Mouse (Mus musculus) frontal cortex, postnatal 25 days (tissue): ENCODE data around the gene Arsk.

Experiments
- DNase-seq, 2 experiments: peaks; one replicate each; pipeline ENCODE4 v3.0.0; 2022; ENCODE audit warnings: low spot score in 2 of 2

Arsk gene

DNA sequence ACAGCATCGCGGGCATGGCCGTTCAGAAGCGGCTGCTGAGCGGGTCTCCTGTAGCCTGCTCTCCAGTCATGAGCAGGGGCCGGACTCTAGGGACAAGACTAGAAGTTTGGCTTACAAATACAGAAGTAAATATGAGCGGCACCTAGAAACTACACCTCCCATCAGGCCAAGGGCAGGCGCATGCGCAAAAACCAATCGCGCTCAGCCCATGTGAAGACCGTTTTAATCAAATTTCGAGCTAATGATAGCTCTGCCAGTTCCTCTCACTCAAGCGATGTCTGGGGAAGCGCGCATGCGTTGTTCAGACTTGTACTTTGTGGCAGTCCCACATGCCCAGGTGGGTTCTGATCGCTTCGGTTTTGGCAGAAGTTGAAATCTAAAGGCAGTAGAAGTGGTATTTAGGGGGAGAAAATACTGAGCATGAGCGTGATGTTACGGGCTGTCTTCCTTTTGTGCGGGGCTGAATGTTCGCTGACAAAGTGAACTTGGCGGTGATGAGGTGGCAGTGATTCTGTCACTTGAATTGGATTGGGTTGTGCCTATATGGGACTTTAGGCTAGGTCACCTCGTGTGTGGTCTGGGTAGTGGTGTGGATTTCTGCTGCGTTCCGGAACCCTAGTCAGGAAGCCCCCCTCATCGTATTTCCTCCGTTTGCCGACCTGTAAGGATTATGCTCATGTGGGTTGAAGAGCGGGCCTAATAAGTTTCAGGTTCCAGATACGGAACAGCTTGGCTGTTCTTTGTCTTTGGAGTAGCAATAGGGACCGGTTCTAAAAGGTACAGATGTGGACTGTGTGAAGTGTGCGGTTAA is at the start of gene Arsk, which contains the start of gene Ttc37:
Gene Arsk, minus strand, starts transcription at position 168 of the 811 bp plus-strand sequence.
Gene Ttc37, plus strand, starts transcription at position 242 of the 811 bp plus-strand sequence.
- peak; percentile 83 to 89 for DNase-seq

DNA sequence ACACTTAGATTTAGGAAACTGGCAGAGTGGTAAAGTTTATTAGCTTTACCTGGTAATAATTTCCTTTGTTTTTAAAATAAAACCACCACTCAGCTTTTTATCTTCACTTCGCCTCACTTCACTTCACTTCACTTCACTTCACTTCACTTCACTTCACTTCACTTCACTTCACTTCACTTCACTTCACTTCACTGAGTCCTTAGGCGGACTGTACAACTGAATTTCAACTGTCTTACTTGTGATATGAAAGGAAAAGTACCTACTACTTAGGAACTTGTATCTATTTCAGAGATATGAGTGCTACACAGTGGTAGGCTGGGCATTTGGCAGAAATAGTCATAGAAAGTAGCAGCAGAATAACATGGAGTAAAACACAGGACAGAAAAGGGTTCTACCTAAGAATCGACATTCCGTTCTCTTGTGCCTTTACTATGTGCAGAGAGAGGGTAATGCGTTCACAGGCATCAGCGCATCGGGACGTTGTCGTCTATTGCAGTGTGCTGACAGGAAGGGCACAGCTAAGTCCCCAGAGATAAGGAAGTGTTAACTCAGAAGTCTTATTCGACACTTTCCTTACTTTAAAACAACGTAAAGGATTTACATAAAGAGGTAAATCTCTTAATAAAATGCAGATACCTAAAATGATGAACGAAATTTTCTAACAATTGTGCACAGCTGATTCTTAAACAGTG is 42.8 kb upstream of the Arsk start:
- no peak for DNase-seq

DNA sequence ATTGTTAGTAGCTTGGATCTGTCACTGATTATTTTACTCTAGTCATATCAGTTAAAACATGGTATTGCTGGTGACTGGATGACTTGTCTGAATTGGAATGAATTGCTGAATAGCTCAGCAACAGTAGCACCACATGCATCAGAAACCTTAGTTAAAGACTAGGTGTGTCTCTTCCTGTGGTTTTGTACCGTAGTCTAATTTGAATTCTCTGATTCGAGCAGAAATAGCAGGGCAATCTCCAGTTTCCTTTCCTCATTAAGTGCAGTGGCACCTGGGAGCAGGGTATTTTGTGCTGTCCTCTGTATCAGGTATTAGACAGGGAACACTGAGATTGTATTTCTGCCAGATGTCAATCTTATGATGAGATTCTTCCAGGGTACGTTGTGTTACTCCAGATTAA is 40.4 kb upstream of the Arsk start:
- no peak for DNase-seq

DNA sequence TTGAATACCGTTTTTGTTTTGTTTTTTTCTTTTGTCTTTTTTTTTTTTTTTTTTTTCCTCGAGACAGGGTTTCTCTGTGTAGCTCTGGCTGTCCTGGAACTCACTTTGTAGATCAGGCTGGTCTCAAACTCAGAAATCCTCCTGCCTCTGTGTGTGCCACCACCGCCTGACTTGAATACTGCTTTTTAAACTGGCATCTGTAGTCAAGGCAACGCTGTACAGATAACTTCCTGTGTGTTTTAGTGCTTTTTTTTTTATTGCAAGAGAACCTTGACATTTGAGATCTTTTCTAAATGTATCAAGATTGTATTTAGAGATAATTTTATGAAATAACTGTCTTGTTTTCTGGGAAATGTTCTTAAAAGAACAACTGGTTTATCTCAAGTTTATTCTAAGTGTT is 34.0 kb upstream of the Arsk start:
- no peak for DNase-seq

DNA sequence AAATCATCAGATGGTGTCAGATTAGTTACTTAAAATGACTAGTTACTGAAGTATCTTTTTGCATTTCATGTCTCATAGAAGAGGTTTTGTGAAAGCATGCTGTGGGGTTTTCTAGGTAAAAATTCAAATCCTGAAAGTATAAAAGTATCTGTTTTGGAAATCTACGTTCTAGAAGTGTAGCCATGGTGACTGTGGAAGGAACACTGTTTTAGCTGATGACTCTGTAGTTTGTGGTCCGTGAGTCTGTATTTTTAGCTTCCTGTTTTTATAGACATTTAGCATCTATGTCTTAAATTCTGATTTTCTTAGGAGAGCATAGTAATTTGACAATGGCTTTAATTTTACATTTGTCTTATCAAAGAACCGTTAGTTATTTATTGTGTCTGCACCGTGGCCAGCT is 30.3 kb upstream of the Arsk start:
- DNase-seq, result no peak

DNA sequence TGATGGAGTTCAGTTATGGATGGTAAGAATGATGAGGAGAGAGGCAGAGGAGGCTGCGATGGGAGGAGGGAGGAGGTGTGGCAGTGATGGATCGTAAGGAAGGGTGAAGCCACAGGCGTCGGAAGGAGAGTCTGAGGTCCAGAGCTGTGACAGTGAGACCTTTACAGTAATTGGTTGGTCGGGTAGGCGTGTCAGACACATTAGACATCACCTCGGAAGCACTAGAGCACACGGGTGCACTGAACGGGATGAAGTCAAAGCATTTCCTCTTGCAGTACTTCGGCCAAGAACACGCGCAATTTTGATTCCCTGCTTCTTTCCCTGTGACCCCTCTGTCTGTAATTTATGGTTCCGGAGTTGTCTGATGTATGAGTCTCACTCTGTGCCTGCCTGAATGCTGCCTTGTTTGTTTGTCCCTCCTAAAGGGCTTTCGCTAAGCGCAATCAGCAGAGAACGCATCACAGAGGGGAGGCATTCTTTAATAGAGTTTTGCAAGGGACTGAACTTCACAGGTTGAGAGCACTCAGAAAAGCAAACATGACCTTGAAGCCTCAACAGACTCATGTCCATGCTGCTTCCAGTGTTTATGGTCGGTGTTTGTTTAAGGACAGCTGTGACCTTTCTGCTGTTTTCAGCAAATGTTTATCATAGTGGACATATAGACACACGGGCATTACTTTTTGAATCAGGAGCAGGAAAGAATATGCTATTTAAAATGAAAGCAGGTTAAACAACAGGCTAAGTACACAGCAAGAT is 10.8 kb upstream of the Arsk start:
- no peak for DNase-seq

DNA sequence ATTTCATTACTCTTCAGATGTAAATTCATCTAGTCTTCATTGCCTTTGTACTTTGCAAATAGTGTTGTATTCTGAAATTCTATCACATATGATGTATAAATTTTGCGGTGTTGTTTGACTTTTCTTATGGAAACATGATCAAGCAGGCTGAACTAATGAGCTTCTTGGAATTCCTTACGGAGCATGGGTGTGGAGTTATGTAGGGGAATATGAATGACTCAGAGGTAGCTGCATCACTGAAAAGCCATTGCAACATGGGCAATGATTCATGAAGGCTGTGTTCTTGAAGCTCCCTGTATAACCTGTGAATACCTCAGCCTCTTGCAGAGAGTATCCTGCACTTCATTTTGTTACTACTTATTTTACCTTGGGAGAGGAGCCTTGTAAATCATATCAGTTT is 3.5 kb upstream of the Arsk start:
- no peak for DNase-seq

DNA sequence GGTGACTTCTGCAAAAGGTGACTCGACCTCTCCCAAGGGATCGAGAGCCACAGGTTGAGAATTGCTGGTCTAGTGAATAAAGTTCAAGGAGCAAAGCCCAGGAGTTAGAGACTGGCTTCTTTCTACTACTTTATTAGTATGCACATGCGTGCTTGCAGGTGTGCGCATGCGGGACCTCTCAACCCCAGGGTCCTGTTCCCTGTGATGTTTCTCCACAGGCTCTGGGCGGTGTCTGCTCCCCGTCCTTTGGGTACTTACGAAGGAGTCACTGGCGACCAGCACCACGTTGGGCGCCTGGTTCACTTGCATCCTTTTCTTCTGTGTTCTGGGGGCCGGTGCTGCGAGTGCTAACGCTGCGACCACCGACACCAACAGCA is 356 bp downstream of the Arsk start:
- no peak for DNase-seq

DNA sequence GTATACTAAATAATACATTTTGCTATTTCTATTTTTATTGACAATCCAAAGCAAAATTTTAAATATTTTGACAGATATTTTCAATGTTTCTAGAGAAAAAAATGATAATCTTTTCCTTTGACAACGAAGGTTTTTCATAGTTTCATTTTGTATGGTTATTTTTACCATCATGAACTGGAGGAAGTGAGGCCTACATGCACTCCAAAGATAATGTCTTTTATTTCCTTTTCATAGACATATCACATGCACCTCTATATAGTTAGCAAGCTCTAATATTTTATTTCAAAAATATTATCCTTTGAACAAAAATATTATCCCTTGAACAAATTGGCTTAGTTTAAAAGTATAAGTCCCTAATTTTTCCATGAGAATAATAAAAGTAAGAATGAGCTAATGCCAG is 24.1 kb downstream of the Arsk start:
- no peak for DNase-seq

DNA sequence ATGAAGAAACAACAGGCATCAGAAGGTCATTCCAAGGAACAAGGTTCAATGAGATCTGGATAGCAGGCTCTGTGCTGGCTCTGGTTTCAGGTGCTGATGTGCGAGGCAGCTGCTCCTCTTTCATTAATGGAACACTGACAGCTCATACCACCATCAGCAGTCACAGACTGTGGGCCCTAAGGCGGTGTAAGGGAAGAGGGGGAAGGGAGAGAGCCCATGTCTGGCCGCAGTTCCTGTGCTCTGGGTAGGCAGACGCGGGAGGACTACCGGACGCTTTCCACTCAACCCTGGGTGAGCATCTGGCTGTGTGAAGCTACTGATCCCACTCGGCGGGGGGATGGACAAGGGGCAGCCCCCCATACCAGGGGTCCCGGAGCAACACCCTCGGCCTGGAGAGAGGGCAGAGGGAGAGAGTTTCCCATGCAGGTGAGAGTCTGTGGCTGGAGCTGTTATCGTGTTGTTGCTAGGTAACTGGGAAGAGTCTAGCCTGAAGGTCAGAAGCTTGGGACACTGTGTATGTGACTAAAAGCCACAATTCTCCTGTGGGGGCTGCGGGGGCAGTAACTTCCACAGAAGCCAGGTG is 34.0 kb downstream of the Arsk start:
- no peak for DNase-seq

DNA sequence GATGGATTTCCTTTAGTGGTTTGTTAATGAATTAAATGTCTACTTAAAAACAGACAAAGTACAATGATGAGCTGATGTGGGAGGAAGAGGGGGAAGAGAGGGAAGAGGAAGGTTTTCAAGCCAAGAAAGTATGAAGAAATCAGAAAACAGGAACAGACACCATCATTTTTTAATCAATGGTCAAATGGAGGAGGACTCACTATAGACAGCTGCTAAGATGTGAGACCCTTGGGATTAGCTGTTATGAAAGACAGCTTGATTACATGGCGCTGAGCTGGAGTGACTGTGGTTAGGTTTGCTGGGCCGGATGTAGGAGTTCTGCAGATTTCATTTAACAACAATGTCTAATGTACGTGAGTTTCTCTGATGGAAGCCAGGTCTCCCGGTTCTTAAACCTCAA is 34.9 kb downstream of the Arsk start:
- DNase-seq, result no peak

DNA sequence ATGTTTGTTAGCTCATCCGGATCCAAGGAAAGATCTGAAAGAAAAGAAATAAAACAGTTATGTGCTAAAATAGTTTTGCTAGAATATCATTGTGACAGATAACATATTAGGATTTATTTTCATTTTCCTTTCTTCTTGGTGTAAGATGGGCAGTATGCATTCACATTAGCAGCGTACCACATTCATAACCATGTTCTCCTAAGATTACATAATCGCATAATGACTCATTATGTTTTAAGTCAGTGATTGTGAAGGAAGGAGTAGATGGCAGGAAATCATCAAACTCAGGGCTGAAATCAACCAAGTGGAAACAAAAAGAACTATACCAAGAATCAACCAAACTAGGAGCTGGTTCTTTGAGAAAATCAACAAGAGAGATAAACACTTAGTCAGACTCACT is 35.9 kb downstream of the Arsk start:
- no peak for DNase-seq

DNA sequence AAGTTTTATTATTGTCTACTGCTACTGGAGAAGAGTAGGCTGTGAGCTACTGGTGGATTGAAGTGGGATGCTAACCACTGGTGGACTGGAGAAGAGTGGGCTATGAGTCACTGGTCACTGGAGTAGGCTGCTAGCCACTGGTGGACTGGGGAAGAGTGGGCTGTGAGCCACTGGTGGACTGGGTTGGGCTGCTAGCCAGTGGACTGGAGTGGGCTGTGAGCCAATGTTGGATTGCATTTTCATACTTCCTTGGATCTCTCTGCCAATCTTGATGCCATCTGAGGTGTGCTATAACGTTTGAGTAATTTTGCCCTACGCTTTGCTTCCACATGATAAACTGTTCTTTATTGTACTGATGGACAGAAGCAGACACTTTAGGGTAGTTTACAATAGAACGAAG is 36.3 kb downstream of the Arsk start:
- DNase-seq, result no peak

DNA sequence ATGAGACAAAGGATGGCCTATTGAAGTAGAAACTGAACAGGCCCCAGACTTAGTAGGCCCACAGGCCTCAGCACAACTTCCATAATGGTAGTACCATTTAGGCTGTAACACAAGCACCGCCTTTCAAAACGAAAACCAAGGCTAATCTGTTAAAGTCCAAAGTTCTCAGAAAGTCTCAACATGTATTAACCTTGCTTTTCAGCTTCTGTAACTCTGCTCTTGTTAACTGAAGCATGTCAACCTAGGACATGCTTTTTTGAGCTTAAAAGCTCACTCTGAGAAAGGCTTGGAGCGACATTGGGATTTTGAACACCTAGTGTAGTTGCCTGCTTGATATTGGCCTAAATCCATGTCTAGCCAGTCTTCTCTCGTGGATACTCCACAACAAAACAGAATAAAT is 38.9 kb downstream of the Arsk start:
- no peak for DNase-seq

DNA sequence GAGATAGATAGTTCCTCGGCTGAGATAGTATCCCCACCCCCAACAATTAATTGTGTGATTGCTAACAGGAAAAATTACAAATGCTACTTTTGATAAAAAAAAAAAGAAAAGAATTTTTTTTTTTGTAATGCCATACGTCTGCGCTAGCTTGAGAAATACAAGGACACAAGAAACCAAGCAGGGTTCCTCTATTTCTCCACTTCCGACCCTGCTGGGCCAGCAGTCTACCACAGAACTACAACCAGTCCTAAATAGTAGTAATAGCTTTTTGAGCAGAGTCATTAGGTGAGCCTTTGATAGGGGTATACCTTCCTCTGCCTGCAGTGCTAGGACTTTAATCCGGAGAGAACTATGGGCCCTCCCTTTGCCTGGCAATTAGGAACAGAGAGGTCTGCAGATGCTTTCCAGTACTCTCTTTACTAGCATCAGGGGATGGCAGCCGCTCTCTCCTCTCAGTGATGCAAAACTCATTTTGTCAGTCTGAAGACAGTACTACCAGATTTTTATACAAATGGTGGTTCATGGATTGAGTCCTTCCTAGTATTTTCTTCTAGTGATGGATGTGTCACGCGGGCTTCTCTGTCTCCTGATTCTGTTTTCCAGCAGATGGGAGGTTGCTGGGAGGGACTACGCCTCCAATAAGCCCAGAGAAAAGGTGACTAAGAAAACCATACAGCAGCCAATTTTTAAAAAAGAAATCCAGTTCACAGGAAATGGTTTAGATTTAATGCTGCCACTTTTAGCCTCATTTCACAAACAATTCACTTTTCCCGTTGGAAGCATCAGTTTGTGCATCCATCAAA is 41.0 kb downstream of the Arsk start:
- DNase-seq, result peak in 1 of 2 experiments; percentile 14

DNA sequence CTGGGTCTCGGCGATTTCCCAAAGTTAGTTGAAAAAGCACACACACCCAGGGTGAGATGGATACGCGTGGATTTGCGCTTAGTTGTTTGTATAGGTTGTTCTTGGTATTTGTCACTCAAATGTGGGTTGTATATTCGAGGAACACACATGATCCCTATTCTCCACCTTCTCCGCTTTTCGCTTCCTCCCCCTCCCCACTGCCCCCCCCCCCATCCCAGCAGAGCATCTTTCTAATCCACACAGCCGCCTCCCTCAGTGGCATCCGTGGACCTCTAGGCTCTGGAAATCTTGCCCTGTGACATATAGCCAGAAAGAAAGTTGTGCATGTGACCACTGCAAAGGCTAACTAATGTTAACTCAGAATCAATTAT is 41.6 kb downstream of the Arsk start, which contains the start of gene Gpr150:
Gene Gpr150, minus strand, starts transcription at position 101 of the 371 bp plus-strand sequence.
- DNase-seq, result no peak

DNA sequence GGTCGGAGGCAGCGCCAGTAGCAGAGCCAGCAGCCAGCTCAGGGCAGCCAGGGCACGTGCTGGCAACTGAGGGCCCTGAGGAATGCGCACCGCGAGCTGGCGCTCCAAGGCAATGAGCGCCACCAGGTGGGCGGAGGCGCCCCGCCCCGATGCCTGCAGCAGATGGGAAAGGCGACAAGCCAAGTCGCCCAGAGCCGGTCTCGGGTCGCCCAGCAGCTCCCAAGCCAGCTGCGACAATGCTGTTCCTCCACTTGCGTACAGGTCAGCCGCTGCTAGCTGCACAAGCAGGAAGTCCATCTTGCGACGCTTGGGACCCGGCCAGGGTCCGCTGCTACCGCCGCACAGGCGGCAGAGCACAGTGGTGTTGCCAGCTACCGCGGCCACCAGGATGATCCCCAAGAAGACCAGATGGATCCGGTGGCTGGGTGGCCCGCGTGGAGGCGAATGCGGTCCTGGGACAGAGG is 42.2 kb downstream of the Arsk start:
- DNase-seq, result peak; percentile 52 to 64

DNA sequence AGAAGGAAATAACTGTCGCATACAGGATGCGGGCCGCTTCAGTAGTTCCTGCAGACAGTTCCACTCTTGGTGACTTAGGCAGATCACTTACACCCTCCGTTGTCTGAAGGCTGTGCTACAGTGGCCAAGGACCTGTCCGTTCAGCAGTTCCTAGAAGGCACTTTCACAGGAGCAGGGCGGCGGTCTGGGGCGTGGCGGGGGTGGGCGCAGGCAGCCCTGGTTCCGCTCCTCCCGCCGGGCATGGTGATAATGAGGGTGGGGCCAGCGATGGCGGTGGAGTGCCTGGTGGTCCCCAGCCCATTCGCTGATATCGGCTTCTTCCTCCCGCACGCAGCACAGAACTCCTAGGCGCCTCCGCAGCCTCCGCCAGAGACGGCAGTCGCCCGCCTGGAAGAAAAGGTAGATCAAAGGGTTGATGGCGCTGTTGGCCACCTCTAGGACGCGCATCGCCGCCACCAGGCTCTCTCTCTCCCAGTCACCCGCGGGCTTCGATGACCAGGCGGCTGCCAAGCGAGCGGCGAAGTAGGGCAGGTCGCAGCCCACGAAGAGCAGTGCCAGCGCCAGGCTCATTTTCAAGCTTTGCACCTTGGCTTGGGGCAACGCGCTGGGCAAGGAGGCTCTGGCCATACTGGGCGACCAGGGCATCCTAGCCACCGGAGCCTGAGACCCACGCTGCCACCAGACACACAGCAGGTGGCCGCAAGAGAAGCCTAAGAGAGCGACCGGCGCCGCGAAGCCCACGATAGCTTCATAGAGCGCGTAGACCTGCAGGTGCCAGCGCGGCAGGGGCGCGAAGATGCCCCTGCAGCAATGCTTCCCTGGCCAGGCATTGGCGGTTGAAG is 42.8 kb downstream of the Arsk start:
- DNase-seq, result peak; percentile 9 to 10

DNA sequence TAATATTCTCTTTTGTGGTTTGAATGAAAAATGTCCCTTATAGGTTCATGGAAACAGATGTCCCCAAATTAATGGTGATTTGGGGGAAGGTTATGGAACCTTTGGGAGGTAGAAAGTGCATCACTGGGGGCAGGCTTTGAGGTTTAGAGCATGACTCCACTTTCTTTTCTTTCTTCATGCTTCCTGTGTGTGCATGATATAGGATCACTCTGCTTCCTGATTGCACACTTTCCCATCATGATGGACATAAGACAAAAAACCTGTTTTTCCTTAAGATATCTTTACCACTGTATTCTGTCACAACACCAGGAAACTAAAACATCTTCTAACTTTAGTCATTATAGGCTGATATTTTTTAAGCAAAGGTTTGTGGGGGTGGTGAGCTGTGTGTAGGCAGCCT is 53.5 kb downstream of the Arsk start:
- DNase-seq, result no peak

DNA sequence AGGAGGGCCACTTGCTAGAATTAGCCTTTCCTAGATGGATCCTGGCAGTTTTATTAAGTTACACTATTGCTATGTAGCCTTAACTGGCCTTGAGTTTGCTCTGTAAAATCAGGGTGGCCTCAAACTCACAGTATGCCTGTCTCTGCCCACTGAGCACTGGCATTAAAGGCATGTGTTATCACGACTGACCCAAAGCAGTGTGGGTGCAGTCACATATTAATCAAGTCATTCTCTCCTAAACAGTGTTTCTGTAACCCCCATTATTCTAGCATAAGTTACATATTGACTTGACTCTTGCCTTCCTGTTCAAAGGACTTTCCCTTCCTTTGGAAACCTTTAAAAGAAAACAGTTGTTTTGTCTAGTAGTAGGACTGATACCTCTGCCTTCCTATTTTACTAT is 56.0 kb downstream of the Arsk start:
- DNase-seq, result no peak
